Mouse (Mus musculus): ENCODE measurements around the gene Smim4. TPM values are rescaled to one million over a fixed set of nuclear protein-coding genes. Genes with fewer than 3 reads are reported as not detected.

The Smim4 gene
- polyA plus RNA-seq, 1 experiment from 2014 or later: 64.8 TPM

DNA sequence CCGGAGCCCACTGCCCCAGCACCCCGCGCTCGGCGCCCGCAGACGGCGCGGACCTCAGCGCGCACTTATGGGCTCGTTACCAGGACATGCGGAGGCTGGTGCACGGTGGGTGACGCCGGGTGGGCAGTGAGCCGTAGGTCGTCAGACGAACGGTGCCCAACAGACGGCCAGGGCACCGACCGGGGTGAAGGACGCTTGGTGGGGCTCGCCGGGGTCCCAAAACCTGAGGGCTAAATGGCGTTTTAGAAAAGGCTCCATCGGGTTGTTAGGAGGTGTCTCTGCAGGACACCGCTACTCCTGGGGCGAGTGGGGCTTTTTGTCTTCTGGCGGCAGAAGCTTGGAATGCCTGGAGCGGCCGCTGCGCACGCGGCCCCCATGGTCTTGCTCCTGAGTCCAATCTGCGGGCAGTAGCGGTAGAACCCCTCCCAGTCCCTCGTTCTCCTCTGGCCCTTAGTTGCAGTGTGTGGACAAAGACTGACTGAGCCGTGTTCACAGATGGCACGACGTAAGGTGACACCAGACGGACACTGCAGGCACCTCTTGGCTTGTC, 2.6 kb upstream of the Smim4 start:
- WGBS: under 1% methylated on average over 43 of the region's 43 CpGs
- Histone ChIP-seq H3K36me3 (ENCODE audit: control insufficient read depth, insufficient read depth, low read length) (peaks cover 22% of the 10 kb centered on the region), H3K27me3 (ENCODE audit: control insufficient read depth, insufficient read depth, low read length) (no peaks in the 10 kb centered on the region), H3K27ac (replicated peaks; ENCODE audit: low read depth, low read length) (peak overlapping the region; percentile 91), H3K4me2 (ENCODE audit: low read length) (peak overlapping the region; percentile 53), H3K9ac (replicated peaks; ENCODE audit: low read length) (peak overlapping the region; percentile 79), H3K4me1 (ENCODE audit: control insufficient read depth, insufficient read depth, low read length) (peaks cover 43% of the 10 kb centered on the region), H3K4me3 (replicated peaks; ENCODE audit: low read depth, low read length) (peak overlapping the region; percentile 80), H3K9me3 (ENCODE audit: control insufficient read depth, low read length) (no peaks in the 10 kb centered on the region)
- ATAC-seq (ENCODE audit: low FRiP score, low TSS enrichment) (peak; percentile 14), DNase-seq (peak; percentile 69)

DNA sequence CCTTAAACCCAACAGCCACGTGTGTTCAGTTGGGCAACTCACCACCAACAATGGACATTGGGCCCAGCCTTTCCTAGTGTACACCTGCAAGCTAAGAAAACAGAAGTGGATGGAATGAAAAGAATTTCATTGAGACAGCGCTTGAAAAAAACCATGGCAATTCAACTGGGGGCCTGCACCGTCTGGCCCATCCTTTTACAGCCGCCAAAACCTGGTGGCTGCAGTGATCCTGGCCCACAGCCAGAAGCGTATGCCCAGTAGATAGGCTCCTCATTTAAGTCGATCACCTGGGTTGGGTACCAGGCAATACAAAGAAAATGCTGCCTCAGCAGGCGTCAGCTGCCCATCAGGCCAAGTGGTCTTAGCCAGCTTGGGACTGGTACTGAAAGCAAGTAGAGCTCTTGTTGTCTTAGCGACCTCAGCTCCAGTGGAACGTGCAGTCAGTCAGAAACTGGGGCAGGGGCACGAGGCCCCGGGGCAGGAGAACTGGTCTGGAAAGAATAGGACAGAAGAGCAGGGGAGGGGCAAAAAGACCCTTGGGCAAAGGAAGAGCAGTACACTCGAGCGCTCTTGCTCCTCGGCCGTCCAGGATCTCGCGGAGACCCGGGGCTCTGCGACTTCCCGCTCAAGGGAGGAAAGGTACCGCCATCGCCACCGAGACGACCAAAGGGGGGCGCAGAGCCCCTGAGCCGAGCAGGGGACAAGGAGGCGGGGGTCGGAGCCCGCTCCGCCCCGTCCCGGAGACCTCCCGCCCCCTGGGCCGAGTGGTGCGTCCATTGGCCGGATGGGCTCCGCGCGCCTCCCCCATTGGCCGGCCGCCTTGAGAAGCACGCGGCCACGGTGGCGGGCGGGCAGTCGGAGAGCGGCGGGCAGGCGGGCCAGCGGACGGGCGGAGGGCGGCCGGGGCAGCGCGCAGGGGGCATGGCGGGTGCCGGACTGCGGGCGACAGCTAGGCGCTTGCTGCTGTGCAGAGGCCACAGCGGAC, 1.8 kb upstream of the Smim4 start, which contains the start of gene Nt5dc2:
Nt5dc2 (plus strand) TSS at position 818 of the 985 bp plus-strand sequence.
- Histone ChIP-seq H3K4me2 (ENCODE audit: low read length) (peak within 1 kb of the TSS; percentile 53), H3K27me3 (ENCODE audit: control insufficient read depth, insufficient read depth, low read length) (no peaks in the 10 kb centered on the region), H3K9me3 (ENCODE audit: control insufficient read depth, low read length) (no peaks in the 10 kb centered on the region), H3K4me3 (replicated peaks; ENCODE audit: low read depth, low read length) (peak within 1 kb of the TSS; percentile 80), H3K36me3 (ENCODE audit: control insufficient read depth, insufficient read depth, low read length) (peaks cover 14% of the 10 kb centered on the region), H3K9ac (replicated peaks; ENCODE audit: low read length) (peak within 1 kb of the TSS; percentile 79), H3K27ac (replicated peaks; ENCODE audit: low read depth, low read length) (peak within 1 kb of the TSS; percentile 91), H3K4me1 (ENCODE audit: control insufficient read depth, insufficient read depth, low read length) (peaks cover 44% of the 10 kb centered on the region)
- 4% methylated on average over 63 of the region's 63 CpGs for WGBS
- ATAC-seq (ENCODE audit: low FRiP score, low TSS enrichment) (peak; percentile 89), DNase-seq (peak; percentile 97)

DNA sequence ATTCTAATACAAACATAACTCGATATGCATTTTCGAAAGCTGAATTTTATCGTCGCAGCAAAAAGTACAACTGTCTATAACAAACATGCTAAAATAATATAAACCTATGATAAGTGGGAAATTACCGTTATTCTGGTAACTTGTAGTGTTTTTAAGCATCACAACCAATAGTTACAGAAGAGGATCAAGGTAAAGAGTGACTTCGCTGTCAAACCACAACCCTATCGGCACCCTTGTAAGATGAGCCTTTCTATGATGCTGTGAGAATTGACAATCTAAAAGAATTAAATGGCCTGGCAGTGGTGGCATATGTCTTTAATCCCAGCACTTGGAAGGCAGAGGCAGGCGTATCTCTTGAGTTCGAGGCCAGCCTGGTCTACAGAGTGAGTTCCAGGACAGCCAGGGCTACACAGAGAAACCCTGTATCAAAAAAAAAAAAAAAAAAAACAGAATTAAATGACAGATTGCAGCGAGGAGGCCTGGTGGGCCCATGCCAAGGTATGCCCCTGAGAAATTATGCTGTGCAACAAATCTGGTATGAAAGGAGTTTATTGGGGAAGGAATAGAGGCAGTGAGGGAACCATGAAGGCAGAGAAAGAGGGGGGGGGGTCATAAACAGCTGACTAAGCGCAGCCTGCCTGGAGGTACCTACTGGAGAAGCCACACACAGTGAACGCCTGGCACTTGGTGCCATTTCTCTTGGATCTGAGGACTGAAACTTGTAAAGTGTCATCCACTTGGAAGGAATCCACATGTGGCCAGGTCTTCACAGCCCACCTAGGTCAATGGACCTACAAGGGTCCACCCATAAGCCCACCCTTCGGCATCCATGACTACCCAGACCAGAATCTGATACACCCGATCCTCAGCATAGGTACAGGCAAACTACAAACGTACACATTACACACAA, 825 bp upstream of the Smim4 start:
- DNase-seq (no peak), ATAC-seq (ENCODE audit: low FRiP score, low TSS enrichment) (no peak)
- H3K4me2 ChIP-seq (ENCODE audit: low read length): peak overlapping the region; percentile 72
- peak overlapping the region; percentile 91 for H3K27ac ChIP-seq (replicated peaks; ENCODE audit: low read depth, low read length)
- H3K9ac ChIP-seq (replicated peaks; ENCODE audit: low read length): no peak overlapping the region
- H3K4me1 ChIP-seq (ENCODE audit: control insufficient read depth, insufficient read depth, low read length): peaks cover 44% of the 10 kb centered on the region
- H3K27me3 ChIP-seq (ENCODE audit: control insufficient read depth, insufficient read depth, low read length): no peaks in the 10 kb centered on the region
- WGBS: 67% methylated on average over 15 of the region's 15 CpGs
- H3K36me3 ChIP-seq (ENCODE audit: control insufficient read depth, insufficient read depth, low read length): 0 out of 2 replicates have a peak, but pooled peaks cover 7% of the 10 kb centered on the region
- H3K4me3 ChIP-seq (replicated peaks; ENCODE audit: low read depth, low read length): peak overlapping the region; percentile 71
- H3K9me3 ChIP-seq (ENCODE audit: control insufficient read depth, low read length): no peaks in the 10 kb centered on the region

DNA sequence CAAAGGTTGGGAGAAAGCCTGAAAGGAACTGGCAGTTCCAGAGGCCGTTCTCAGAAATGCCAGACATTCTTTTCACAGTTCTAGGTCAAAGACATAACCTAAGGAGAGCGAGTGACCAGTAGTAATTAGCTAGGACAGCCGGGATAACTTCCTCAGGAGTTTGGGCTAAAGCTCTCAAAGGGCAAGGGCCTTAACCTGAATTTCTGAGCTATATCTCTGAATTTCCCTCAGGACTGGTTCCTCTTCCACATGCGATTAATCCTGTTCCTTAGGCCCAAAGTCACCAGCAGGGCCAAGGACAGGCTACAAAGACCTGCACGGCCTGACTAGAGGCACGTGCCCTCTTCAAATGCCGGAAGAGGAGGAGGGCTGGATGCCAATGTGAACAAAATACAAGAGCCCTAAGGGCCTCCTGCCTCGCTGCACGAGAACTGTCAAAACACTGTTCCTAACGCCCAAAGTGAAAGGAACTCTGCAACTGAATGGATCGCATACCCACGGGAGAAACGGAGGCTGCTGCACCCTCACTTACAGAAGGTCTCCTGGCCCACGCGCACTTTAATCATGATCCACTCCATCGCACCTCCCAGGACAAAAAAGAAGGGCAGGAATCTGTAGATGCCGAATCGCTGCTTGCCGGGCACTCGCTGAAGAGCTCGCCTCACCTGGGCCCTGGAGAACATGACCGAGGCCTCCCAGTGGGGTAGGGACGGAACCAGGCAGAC, 493 bp downstream of the Smim4 start:
- no peaks in the 10 kb centered on the region for H3K27me3 ChIP-seq (ENCODE audit: control insufficient read depth, insufficient read depth, low read length)
- WGBS: 2% methylated on average over 23 of the region's 23 CpGs
- H3K36me3 ChIP-seq (ENCODE audit: control insufficient read depth, insufficient read depth, low read length): peaks cover 14% of the 10 kb centered on the region; the same call in 1 of the 2 replicates
- peak overlapping the region; percentile 75 for H3K27ac ChIP-seq (replicated peaks; ENCODE audit: low read depth, low read length)
- ATAC-seq (ENCODE audit: low FRiP score, low TSS enrichment) (no peak), DNase-seq (peak; percentile 57)
- no peaks in the 10 kb centered on the region for H3K9me3 ChIP-seq (ENCODE audit: control insufficient read depth, low read length)
- H3K4me2 ChIP-seq (ENCODE audit: low read length): peak overlapping the region; percentile 72
- H3K9ac ChIP-seq (replicated peaks; ENCODE audit: low read length): peak overlapping the region; percentile 72
- peak overlapping the region; percentile 71 for H3K4me3 ChIP-seq (replicated peaks; ENCODE audit: low read depth, low read length)
- peaks cover 40% of the 10 kb centered on the region for H3K4me1 ChIP-seq (ENCODE audit: control insufficient read depth, insufficient read depth, low read length)

DNA sequence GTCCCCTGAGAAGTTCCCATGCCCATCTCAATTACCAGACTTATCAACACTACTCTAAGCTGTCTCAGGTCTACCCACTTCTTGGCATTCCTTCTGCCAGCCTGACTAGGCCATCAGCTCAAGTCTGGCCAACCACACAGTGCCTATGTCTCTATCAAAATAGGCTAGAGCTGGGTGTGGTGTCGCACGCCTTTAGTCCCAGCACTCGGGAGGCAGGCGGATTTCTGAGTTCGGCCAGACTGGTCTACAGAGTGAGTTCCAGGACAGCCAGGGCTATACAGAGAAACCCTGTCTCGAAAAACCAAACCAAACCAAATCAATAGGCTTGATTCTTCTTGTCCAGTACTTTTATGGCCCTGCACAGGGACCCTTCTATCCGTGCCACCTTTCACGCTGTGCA, 1.9 kb downstream of the Smim4 start:
- Histone ChIP-seq H3K27me3 (ENCODE audit: control insufficient read depth, insufficient read depth, low read length) (no peaks in the 10 kb centered on the region), H3K36me3 (ENCODE audit: control insufficient read depth, insufficient read depth, low read length) (peaks cover 18% of the 10 kb centered on the region), H3K9ac (replicated peaks; ENCODE audit: low read length) (no peak overlapping the region), H3K4me1 (ENCODE audit: control insufficient read depth, insufficient read depth, low read length) (peaks cover 25% of the 10 kb centered on the region), H3K9me3 (ENCODE audit: control insufficient read depth, low read length) (no peaks in the 10 kb centered on the region), H3K4me3 (replicated peaks; ENCODE audit: low read depth, low read length) (no peak overlapping the region), H3K4me2 (ENCODE audit: low read length) (peak overlapping the region; percentile 29; the same call in 1 of the 2 replicates), H3K27ac (replicated peaks; ENCODE audit: low read depth, low read length) (no peak overlapping the region)
- DNase-seq: no peak
- 93% methylated on average over 8 of the region's 8 CpGs for WGBS
- ATAC-seq (ENCODE audit: low FRiP score, low TSS enrichment): no peak

DNA sequence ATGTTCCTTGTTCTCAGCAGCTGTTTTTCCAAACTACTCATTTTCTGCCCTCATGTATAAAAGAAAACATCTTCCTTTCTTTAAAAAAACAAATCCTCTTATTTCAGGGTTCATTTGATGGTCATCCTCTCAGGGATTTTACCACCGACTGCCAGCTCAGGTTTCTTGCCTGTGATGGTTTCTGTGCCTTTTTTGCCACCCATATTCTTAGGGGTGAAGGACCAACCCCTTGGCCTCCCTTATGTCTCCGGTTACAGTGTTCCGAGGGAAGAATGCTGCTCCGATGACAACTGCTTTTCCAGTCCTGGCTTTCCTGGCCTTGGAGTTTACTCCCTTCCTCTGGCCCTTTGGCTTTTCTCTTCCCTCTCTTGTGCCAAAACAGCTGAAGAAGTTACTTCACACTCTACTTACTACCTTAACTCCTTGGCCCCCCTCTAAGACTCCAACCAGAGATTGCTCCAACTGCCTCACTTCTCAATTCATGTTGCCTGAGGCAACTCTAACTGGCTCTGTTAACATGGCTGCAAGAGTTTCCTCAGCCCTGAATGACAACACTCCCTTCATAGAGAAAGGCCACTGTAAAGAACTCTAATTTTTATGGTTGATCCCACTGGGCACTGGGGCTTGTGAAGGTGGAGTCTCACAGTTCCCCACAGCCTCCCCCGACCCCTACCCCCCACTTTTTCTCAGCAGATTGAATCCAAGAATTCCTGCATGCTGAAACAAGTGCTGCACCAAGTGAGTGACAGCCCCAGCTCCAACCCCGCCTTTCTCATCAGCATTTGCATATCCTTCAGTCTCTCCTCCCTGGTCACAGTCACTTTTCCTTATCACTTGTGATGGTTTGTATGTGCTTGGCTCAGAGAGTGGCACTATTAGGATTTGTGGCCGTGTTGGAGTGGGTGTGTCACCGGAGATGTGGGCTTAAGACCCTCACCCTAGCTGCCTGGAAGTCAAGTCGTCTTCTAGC, 3.4 kb downstream of the Smim4 start:
- WGBS: 80% methylated on average over 9 of the region's 9 CpGs
- no peak overlapping the region for H3K4me3 ChIP-seq (replicated peaks; ENCODE audit: low read depth, low read length)
- H3K9ac ChIP-seq (replicated peaks; ENCODE audit: low read length): no peak overlapping the region
- peaks cover 28% of the 10 kb centered on the region for H3K36me3 ChIP-seq (ENCODE audit: control insufficient read depth, insufficient read depth, low read length)
- 0 out of 2 replicates have a peak overlapping the region, but pooled peaks have one; percentile 14 for H3K27ac ChIP-seq (replicated peaks; ENCODE audit: low read depth, low read length)
- H3K27me3 ChIP-seq (ENCODE audit: control insufficient read depth, insufficient read depth, low read length): no peaks in the 10 kb centered on the region
- H3K4me2 ChIP-seq (ENCODE audit: low read length): no peak overlapping the region
- no peak for ATAC-seq (ENCODE audit: low FRiP score, low TSS enrichment)
- DNase-seq: no peak
- H3K9me3 ChIP-seq (ENCODE audit: control insufficient read depth, low read length): no peaks in the 10 kb centered on the region
- H3K4me1 ChIP-seq (ENCODE audit: control insufficient read depth, insufficient read depth, low read length): peaks cover 21% of the 10 kb centered on the region; the same call in 1 of the 2 replicates

DNA sequence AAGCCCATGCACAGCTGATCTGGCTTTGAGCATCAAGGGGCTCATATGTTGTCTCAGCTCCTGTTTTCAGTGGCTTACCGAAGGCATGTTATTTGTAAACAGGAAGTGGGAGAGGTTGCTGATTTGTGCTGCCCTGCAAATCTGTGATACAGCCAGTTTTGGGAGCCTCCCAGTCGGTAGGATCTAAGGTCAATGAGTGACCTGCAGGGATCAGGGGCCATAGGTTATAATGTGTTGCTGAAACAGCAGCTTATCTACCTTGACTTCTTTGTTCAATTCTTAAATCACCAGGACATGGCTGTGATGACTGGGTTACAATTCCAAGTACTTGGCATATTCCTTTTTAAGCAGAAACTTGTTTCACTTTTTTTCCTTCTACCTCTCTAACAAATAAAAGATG, 13.2 kb downstream of the Smim4 start:
- H3K9ac ChIP-seq (replicated peaks; ENCODE audit: low read length): no peak overlapping the region
- DNase-seq: no peak
- ATAC-seq (ENCODE audit: low FRiP score, low TSS enrichment): no peak
- no peak overlapping the region for H3K27ac ChIP-seq (replicated peaks; ENCODE audit: low read depth, low read length)
- no peaks in the 10 kb centered on the region for H3K4me1 ChIP-seq (ENCODE audit: control insufficient read depth, insufficient read depth, low read length)
- no peaks in the 10 kb centered on the region for H3K27me3 ChIP-seq (ENCODE audit: control insufficient read depth, insufficient read depth, low read length)
- no peak overlapping the region for H3K4me3 ChIP-seq (replicated peaks; ENCODE audit: low read depth, low read length)
- H3K36me3 ChIP-seq (ENCODE audit: control insufficient read depth, insufficient read depth, low read length): peaks cover 79% of the 10 kb centered on the region
- no peak overlapping the region for H3K4me2 ChIP-seq (ENCODE audit: low read length)
- no peaks in the 10 kb centered on the region for H3K9me3 ChIP-seq (ENCODE audit: control insufficient read depth, low read length)
- WGBS: 82% methylated on average over 2 of the region's 2 CpGs
